Mouse (Mus musculus): Measurements from ENCODE around the gene Flvcr2.

The Flvcr2 gene

GRCm38 (mm10) chr12:85736203-85736602 is 10.1 kb upstream of the Flvcr2 start:
- DNase-seq, result no peak

- no peak for DNase-seq
Measured at GRCm38 (mm10) chr12:85736960-85737359, 9.4 kb upstream of the Flvcr2 start.

GRCm38 (mm10) chr12:85746696-85747219 is 419 bp downstream of the Flvcr2 start:
- no peak for DNase-seq

DNA sequence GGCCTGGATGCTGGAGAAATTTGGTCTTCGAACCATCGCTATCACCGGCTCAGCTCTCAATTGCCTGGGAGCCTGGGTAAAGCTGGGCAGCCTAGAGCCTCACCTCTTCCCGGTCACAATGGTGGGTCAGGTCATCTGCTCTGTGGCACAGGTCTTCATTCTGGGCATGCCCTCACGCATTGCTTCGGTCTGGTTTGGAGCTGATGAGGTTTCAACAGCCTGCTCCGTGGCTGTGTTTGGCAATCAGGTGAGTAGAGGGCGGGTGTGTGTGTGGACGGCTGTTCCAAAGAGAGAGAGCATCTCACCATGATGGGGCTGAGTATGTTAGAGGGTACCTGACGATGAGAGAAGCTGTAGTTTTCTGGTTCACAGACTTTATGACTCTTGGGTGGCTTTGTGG is 1.0 kb downstream of the Flvcr2 start:
- DNase-seq, result no peak

DNA sequence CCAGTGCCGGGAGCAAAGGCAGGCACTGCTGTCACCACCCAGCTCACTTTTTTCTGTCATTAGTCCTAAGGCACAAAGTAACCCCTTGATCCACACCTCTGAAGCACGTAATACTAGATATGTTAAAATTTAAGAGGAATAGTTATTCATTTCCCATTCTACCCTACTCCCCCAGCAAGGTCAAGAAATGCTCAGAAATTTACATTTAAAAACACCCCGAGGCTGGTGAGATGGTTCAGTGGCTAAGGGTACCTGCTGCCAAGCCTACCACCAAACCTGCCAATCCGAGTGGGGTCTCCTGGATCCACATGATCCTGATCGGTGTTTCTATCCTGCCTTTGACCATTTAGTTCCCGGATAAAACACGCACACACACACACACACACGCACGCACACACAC is 3.5 kb downstream of the Flvcr2 start:
- DNase-seq, result no peak

GRCm38 (mm10) chr12:85752116-85752515 is 5.8 kb downstream of the Flvcr2 start:
- DNase-seq, result no peak

- DNase-seq, result no peak
Measured at GRCm38 (mm10) chr12:85753223-85753622, 6.9 kb downstream of the Flvcr2 start.

DNA sequence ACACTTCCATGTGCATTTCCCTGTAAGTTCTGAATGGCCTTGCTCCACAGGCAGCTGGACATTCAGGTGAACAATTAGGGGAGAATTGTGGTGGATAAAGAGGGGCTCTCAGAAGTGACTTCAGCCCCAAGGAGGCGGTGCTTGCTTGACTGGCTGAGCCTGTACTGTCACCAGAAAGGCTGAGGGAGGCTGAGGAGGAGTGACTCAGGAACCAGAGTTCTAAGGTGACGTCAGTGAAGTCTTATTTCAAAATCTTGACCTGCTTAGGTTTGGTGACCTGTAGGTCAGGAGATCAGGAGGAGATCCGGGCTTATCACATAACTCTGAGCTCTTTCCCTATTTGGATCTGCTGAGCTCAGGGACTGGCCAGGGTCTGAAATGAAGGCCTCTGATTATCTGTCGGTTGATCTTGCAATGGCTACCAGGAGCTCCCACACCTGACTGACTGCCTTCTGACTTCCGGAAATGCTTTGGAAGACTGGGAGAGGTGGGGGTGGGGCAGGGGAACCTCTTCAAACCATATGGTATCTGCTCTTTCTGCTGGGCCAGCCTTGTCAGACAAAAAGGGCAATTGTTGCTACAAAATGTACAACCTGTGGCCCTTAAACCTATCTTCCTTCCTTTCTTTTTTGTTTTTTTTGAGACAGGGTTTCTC is 8.4 kb downstream of the Flvcr2 start:
- DNase-seq, result no peak

DNA sequence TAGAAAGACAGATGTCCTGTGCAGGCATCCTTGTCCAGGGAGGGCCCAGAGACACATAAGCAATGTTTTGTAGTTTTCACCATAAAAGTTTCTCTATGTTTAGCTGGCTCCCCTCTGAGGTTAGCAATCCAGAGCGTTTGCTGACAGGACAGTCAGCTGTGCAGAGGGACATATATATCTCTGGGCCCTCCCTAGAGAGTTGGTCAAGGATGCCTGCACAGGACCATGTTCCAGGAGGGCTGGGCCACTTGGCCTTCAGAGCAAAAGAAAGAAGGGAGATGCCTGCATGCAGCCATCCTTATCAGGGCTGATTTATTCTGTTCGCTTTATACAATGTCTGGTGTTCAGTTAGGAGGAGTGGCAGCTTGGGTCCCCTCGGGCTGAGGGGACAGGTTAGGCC is 10.1 kb downstream of the Flvcr2 start:
- DNase-seq, result no peak

DNA sequence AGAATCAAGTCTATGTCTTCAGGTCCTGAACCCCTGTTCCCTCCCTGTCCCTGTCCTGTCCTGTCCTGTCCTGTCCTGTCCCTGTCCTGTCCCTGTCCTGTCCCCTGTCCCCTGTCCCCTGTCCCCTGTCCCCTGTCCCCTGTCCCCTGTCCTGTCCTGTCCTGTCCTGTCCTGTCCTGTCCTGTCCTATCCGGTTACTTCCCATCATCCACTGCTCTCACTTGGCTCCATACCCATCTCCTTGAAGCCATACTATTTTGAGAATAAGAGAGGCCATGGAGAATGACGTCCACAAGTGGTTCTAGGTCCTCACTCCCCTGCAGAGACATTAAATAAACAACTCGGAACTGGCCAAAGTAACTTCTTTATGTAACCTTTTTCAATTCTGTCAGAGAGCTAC is 10.7 kb downstream of the Flvcr2 start:
- no peak for DNase-seq

GRCm38 (mm10) chr12:85758741-85759140 is 12.4 kb downstream of the Flvcr2 start:
- DNase-seq, result no peak

- DNase-seq, result no peak
Measured at GRCm38 (mm10) chr12:85761471-85761870, 15.1 kb downstream of the Flvcr2 start.

- no peak for DNase-seq
Measured at GRCm38 (mm10) chr12:85764686-85765085, 18.3 kb downstream of the Flvcr2 start.

GRCm38 (mm10) chr12:85766287-85766686 is 19.9 kb downstream of the Flvcr2 start:
- no peak for DNase-seq

GRCm38 (mm10) chr12:85767750-85768149 is 21.4 kb downstream of the Flvcr2 start:
- DNase-seq, result no peak

GRCm38 (mm10) chr12:85771356-85771755 is 25.0 kb downstream of the Flvcr2 start:
- DNase-seq, result no peak

DNA sequence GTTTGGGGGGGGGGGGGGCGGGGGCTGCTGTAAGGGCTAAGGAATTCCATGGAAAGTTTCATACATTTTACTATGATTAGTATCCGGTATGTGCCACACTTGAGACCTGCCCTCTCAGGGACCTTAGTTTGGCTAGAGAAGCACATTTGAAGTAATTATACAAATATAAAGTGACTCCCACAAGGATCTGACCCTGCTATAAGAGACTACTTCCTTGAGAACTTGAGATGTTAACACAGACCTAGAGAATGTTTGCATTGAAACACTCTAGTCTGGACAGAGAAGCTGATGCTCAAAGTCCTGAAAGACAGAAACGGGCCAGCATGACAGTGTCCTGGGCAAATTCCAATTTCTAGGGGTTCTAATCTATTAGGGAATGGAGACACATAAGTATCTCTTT is 32.6 kb downstream of the Flvcr2 start:
- no peak for DNase-seq

- DNase-seq, result no peak
Measured at GRCm38 (mm10) chr12:85779707-85780106, 33.4 kb downstream of the Flvcr2 start.

DNA sequence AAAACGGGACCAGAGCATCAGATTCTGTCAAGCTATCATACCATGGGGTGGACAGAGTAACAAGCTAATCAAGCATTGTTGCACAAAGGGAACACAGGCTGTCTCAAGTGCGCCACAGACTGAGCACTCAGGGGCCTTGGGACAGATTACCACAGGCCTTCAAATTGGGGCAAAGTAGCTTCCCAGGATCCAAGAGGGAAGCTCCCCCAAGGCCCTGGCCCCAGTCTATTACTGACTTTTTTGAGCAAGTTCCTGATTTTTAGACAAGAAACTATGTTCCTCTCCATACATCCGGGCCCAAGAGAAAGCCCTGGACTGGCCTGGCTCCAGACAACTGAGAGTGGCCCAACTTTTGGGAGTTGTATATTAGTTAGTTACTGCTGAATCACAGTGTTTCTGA is 35.3 kb downstream of the Flvcr2 start:
- no peak for DNase-seq

DNA sequence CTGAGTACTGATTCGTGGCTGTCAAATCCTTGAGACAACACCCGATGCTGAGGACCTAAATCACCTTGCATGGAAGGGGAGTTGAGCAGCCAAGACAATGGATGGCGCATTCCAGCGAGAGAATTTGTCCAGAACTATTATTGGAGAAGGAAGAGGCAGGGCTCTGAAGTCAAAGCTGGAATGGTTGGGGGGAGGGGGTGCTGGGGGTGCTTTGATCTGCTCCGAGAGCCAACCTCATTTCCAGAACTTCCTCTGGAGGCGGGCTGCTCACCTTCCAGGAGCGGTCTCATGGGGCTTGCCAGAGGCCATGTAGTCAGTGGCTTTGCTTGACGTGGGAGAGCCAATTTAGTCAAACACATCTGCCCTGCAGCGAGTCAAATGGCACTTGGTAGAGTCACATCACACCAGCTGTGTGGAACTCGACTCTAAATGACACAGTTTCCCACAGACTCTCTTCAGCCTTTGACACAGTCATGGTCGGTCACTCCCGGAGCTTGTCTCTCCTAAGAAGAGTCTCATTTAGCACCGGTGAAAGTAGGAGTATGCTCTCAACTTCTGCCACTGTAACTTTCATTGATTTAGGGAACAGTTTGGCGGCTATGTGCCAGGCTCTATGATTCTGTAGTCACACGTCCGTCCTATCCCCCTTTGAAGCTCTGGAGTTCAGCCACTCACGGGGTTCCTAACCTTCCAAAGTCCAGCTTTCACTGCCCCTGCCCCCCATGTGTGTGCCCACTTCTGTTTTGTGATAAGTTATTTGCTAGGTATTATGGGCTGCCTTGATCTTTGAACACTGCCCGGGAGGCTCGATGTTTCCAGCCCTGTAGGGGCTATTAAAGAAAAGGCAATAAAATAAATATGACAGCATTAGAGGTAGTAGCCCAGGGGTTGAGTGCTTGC is 38.8 kb downstream of the Flvcr2 start:
- DNase-seq, result peak; percentile 19

GRCm38 (mm10) chr12:85792158-85792557 is 45.8 kb downstream of the Flvcr2 start:
- no peak for DNase-seq

GRCm38 (mm10) chr12:85792821-85793346 is 46.5 kb downstream of the Flvcr2 start:
- peak; percentile 19 for DNase-seq

- DNase-seq, result no peak
Measured at GRCm38 (mm10) chr12:85794094-85794493, 47.8 kb downstream of the Flvcr2 start.

GRCm38 (mm10) chr12:85795551-85795950 is 49.2 kb downstream of the Flvcr2 start:
- DNase-seq, result no peak

Measured in embryo, embryonic 11 days (tissue).